Mouse (Mus musculus) naive thymus-derived CD4-positive, alpha-beta T cell, adult 2 months (primary cell): ENCODE measurements around the gene Lysmd2.
A peak's percentile ranks its signal among the peaks of the same experiment; 100 is the strongest.
"Not testable (repeated sequence)": the region's sequence is repeated elsewhere in the genome, so short reads cannot be mapped to it uniquely, and the experiment has no call there.

Source experiments
- DNase-seq: peaks from one replicate; pipeline ENCODE4 v3.0.0-alpha.2; 2011; ENCODE audit warnings: low read depth

Gene Lysmd2

DNA sequence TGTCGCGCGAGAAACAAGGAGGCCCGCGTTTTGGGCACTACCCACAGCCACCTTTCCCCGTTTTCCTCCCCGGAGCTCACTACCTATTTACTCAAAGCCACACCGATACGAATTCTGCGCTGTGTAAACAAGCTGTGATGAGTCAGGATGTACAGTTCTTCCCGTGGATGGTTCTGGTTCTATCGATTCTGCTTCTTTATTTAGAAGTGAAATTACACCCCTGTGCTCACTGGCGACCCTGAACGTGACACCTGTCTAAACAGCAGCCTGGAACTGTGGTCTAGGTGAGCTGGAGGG, 715 bp downstream of the Lysmd2 start:
- peak; percentile 22 for DNase-seq

DNA sequence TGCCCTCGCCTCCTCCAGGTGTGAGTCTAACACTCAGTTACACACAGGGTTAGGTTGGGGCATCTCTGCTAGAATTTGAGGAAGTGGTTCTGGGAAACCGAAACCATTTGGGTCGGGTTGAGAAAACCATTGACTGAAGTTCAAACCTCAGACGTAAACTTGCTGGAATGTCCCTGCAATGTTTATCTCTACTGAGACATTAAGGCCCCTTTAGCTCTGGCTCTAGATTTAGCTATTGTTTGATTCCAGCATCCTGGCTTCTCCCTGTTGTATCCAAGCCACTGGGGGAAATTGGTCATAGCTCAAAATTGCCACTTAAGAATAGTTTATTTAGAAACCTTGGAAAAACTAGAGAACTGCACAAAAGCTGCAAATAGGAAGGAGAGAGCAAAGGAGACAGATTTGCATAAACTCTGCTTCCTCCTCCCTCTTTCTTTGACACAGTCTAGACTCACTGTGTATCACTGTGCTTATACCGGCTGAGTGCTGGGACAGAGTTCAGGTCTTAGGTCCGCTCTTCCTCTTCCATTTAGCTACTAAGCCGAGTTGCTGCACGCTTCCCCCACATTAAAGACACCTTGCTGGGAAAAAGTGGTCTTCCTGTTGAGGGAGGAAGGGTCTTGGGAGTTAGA, 5.4 kb downstream of the Lysmd2 start:
- DNase-seq = peak; percentile 27

DNA sequence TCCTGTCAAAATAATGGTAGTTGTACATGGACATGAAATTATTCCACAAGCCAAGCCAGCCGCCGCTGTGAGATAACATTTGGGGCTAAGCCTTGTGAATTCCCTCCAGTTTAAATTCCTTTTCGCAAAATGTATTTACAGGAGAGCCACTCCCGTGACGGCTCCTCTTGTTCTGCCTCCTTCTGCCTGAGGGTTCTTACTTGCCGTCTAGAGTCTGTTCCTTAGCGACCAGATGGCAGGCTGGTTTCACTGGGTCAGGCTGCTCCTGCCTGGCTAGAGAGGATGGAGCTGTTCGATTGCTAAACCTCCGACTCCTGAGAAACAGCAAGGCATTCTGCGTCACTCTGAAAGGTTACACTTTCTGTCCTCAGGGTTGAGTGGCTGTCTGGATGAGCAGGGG, 6.6 kb downstream of the Lysmd2 start:
- DNase-seq = no peak

DNA sequence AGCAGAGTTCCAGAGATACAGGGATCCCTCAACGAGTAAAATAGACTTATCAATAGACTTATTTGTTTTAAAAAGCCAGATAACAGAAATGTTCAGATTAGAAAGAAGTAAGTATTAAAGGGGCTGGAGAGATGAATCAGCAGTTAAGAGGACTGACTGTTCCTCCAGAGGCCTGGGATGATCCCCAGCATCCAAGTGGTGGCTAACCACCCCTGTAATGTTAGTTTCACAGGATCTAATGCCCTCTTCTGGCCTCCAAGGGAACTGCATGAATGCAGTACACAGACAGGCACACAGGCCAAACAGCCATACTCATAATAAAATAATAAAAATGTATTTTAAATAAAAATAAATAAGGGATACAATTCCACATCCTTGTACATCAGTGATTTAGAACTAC, 7.4 kb downstream of the Lysmd2 start:
- peak; percentile 39 for DNase-seq

DNA sequence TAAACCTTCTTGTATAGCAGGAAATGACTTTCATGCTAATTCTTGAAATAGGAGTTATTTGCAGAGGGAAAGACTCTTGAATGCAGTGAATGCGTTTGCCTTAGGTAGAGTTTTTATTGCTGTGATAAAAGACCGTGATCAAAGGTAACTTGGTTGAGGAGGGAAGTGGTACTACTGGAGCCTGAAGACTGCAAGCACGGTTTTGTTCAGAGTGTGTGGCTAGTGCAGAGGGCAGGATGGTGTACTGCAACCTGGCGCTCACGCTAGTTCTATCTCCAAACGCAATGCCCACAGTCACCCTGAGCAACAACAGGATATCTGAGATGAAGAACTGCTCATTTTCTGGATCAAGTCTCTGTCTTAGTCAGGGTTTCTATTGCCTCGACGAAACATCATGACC, 8.1 kb downstream of the Lysmd2 start:
- peak; percentile 37 for DNase-seq

DNA sequence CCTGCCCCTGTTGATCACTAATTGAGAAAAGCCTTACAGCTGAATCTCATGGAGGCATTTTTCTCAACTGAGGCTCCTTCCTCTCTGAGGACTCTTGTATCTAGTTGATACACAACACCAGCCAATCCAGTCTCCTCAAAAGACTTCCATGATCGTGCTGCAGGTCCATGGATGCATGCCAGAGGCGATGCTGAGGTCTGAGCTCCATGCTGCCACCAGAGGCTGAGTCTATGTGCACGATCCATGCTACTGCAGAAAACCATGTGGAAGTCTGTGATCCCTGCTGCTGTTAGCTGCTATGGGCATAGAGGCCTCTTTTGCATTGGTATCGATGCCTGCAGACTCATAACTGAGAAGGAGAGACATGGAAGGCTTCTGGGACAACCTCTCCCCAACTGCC, 8.7 kb downstream of the Lysmd2 start:
- no peak for DNase-seq

DNA sequence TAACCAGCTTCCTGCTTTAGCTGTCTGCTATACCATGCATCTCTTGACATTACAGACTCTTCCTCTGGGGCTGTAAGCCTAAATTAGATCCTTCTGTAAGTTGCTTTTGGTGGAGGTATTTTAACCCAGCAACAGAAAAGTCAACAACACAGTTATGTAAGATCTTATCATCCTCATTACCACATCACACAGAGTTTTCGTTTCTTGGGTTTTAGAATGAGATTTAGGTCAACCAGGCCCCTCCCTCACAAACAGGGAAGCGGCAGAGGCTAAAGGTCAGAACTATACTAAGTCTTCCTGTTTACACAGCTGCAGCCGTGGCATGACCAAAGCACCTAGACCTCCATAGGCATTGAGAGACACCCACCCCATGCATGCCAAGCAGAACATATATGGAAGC, 19.9 kb downstream of the Lysmd2 start:
- DNase-seq = peak; percentile 65

DNA sequence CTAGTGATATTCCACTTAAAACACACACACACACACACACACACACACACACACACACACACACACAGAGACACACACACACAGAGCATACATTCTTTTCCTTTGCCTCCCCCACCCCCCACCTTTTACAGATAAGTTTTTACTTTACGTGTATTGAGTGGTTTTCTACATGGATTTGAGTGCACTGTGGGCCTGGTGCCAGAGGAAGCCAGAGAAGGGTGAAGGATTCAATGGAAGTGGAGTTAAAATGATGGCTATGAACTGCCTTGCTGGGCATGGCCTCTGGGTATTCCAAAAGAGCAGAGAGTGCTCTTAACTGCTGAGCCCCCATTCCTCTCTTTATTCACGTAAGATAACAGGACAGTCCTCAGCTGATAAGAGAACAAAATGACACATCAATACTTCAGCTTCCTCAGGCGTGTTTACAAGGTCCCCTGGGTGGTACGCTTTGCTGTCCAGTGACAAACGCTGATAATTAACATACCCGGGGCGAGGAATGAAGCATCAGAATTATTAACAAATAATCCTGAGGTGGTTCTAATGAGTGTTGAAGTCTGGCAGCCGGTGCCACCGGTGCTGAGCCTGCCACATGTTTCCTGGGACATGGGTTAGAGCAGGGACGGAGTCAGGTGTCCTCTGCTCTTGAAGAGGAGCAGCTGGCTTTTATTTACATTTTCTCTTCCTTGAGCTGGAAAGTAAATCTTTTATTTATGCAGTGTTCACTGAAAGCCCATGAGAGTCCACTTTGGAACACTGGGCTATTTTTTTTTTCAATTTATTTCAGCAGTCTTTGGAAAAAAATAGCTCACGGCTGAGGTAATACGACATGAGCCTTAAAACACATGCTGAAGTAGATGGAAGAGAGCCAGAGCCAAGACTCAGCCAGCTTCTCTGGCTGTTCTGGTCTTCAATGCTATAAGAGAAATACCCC, 28.7 kb downstream of the Lysmd2 start:
- no peak for DNase-seq

DNA sequence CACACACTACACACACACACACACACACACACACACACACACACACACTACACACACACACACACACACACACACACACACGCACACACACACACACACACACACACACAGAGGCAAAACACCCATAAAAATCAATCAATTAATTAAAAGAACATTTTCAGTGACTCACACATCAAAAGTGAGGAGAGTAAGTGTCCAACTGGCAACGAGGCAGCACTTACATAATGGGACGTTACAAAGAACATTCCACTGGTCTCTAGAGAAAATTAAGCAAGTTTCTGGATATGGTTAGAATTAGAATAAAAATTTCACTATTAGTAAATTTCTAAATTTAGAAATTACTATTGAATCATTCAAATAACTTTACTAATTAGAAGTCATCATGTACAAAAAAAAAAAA, 30.9 kb downstream of the Lysmd2 start:
- not testable (repeated sequence) for DNase-seq

DNA sequence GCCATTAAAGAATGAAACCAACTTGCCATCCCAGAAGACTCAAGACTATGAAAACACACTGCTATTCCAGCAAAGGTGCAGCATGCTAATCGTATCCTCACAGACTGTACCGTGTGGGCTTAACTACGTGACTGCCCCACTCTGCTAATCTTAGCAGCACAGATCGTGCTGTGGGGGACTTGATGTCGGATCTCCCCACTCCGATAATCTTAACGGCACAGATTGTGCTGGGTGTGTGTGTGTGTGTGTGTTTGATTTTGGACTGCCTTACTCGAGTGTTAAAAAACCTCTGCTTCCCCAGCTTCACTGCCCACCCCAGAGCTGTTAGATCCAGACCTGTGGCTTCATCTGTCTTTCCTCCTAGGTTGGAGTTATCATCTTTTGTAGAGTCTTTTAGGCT, 35.4 kb downstream of the Lysmd2 start:
- no peak for DNase-seq

DNA sequence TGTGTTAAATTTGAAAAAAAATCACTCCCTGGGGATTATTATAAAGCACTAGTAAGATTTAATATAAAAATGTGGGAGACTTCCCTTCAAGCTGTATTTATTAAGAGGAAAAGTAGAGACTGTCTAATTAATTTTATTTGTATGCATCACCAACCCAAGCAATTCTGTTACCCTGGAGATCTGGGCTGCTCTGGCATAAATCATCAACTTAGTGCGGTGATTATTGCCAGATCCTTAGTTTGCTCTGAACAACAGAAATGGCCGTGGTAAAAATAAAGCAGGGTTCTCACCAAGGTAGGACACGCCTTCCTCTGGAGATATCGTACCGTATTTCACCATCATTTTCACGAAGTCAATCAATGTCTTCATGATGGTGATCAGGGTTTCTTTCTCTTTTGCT, 39.8 kb downstream of the Lysmd2 start:
- DNase-seq = no peak

DNA sequence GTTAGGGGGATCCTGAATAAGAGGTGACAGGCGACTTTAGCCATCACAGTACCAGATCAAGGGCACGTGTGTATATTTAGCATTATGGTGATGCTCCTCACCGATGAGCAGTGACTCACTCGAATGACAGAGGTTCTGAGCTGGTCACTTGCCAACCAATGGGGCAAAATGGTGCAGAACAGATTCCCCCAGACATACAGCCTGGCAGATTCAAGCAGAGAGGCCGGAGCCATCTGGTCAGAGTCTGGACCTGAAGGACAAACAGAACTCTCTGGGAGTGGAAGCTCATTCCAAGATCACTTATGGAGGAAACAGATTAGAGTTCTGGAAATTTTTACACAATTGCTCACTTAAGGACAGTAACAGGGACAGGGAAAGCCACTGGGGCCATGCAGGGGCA, 41.1 kb downstream of the Lysmd2 start:
- no peak for DNase-seq

DNA sequence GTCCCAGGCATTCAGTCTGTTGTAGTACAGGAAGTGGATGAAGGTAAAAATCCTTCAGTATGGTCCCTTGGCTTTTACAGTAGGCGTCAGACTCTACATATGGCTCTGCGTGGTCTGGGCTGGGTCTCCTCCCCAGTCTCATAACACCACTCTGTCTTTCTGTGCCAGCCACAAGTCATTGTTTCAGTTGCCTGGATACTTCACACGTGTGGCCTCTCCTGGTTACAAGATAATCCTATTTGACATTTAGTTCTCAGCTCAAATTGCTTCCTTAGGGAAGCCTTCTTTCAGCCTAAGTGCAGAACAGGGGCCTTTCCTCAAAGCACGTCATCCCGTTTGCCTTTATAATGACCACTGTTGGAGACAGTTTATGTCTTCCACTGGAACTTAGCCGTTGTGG, 47.2 kb downstream of the Lysmd2 start:
- no peak for DNase-seq

DNA sequence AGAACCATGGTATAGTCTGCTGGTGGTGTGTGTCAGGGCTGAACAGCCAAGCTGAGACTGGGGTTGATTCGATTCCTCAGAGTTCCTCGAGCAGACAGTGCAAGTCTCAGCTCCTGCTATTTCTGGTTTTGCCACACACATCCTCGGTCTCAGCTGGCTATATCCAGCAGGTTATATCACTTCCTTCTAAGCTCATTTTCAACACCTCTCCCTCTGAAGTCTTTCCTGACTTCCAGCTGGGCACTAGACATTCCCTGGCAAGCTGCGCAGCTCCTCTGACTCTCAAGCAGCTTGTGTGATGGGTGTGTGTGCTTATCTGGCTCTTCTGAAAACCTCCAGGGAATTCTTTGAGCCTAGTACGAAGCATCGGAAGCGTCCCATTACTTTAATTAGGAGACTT, 50.7 kb downstream of the Lysmd2 start:
- no peak for DNase-seq

DNA sequence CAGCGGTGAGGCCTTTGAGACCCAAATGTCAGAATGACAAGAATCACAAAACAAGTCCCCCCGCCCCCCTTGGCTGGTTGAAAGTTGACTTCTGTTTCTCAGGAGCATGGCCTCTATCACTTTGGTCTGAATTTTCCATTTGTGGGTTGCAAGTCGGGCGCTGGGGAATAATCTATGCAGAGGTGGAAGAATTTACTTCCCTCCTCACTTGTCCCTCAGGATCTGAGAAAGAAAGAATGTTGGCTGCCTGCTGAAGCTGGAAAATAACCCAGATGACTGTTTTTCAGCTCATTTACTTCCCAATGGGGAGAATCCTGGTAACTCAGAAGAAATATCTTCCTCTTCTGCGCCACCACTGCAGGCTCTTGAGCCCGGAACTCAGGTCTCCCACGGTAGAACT, 52.8 kb downstream of the Lysmd2 start:
- no peak for DNase-seq

DNA sequence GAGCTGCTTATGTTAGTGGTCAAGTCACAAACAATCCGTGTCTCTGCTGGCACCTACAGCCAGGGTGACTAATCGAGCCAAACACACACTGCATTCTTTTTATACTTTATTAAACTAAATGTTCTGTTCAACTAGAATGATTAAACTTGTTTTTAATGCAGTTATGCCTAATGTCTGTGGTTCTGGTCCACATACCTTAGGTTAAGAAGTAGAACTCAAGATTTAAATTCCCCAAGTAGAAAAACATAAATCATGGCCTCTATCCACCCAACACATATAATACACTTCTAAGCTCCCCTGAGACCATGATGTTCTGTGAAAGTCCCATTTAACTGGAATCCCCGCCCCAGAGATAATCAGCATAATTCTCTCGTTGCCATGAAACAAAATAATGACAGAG, 54.1 kb downstream of the Lysmd2 start:
- DNase-seq = no peak

DNA sequence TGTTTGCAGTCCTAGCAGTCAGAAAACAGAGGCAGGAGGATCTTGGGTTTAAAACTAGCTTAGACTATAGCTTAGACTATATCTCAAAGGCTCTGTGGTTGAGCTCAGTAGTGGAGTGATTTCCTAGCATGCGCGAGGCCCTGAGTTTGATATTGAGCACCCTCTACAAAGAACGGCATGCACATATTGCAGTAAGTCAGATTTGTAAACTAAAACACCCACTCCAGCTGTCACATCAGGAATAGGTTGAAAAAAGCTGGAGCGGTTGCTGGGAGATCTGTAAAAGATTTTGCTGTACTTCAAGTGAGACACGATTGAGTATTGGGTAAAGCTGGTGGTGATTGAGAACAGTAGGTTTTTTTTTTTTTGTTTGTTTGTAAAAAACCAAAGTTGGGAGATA, 55.1 kb downstream of the Lysmd2 start:
- DNase-seq = no peak

DNA sequence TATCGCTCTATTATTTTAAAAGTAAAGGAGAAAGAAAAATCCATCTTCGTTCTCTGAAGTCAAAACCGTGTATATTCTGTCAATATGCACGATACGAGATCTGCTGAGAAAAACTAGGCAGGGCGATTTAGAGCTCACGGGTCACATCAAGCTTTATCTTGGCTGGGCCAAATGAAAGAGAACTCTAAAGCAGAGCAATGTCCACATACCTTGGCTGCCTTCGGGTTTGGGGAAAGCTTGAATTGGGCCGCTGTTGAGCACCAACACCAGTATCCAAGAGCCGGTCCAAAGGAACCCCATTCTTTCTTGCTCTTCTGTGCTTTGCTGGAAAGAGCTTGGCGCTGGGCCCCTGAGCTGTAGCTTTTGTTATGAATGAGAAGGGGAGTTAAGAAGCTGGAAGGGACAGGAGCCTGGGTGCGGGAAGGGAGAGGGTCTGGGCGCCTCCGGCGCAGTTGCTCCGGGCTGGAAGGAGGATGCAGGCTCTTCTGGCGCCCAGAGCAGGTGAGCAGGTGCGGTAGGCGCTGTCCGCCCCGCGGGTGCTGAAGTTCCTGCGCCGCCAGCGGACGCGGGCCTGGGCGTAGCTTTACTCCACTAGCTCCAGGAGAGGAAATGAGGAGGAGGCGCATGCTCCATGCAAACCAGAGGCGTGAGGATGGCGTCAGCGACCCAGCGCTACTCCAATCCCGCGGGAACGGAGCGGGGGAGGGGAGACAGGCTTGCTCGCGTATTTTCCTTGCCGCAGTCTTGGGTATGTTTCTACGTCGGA, 58.1 kb downstream of the Lysmd2 start, which contains the start of gene Scg3:
TSS of gene Scg3 (minus strand) at position 631 of the 766 bp plus-strand sequence.
- peak; percentile 19 for DNase-seq

DNA sequence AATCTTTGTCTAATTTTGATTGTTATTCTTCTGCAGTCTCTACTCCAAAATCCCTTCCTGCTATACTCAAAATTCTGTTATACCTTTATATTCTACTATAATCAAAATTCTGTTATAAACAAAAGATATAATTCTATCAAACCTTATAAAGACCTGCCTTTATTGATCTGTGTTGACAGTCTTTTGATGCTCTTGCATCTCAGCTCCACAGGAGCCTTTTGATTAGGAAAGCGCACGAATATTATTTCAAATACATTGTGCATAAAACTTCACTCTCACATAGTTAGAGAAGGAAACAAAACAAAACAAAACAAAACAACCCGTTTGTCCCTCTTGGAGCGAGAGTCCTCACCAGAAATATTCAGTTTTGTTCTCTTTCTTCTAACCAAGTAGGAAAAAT, 58.8 kb downstream of the Lysmd2 start:
- DNase-seq = no peak

DNA sequence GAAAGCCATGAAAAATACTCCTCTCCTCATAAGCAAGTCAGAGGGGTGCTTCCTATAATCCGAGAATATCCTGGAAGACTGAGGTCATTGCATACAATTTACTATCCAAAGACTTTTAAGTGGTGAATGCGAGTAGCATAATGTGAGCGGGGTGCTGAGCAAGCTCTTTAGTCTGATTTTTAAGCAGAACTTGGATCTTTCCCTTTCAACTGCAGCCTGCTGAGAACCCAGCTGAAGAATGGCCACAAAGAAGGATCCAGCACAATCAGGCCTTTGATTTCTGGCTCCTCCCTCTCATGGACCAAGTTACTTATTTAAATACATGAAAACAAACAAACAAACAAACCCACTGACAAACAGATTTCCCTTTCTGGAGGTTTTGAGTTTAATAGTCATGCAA, 59.2 kb downstream of the Lysmd2 start:
- DNase-seq = no peak
